Mouse (Mus musculus) heart, postnatal 10 days (tissue): ENCODE data around the gene Cnp. TPM values are rescaled to one million over a fixed set of nuclear protein-coding genes. Genes with fewer than 3 reads are reported as not detected.
"Not testable (repeated sequence)": the region's sequence is repeated elsewhere in the genome, so short reads cannot be mapped to it uniquely, and the experiment has no call there.

Source experiments
- DNase-seq, 2 experiments: peaks; one replicate each; pipeline ENCODE4 v3.0.0; 2021
- intact Hi-C: fragments of 180-260 bp; cut with DNase I; formaldehyde crosslinking; loops from one replicate; pipeline ENCODE4 v1.15.1; 2025
- total RNA-seq, 2 experiments: library from RNA; stranded (reverse); gene quantifications; 2 replicates each; pipeline ENCODE4 v1.2.3; 2021

Cnp gene
- total RNA-seq: 1 to 10 TPM; 6.1 to 7.1 TPM

- intact Hi-C loops: loop anchor here (5.0 kb wide), 1 partner anchor 187 kb away; the partner anchor contains the start of gene Hcrt
- DNase-seq: peak; percentile 80 to 81
Measured at GRCm38 (mm10) chr11:100574708-100575483, at the start of gene Cnp. Cnp (plus strand) TSS chr11:100574904.

- intact Hi-C loops: no loop called here
- DNase-seq: no peak
Measured at GRCm38 (mm10) chr11:100524987-100525630, 49.6 kb upstream of the Cnp start.

- DNase-seq: no peak
- intact Hi-C loops: no loop called here
Measured at GRCm38 (mm10) chr11:100526052-100526816, 48.5 kb upstream of the Cnp start.

- DNase-seq: peak; percentile 72 to 74
- intact Hi-C loops: no loop called here
Measured at GRCm38 (mm10) chr11:100527066-100527457, 47.6 kb upstream of the Cnp start.

GRCm38 (mm10) chr11:100527458-100528374, 47.0 kb upstream of the Cnp start, which contains the start of gene Acly:
Acly (minus strand) TSS chr11:100528000.
- peak; percentile 98 for DNase-seq
- intact Hi-C loops: no loop called here

GRCm38 (mm10) chr11:100528375-100529165, 46.1 kb upstream of the Cnp start:
- no peak for DNase-seq
- intact Hi-C loops: no loop called here

- intact Hi-C loops: no loop called here
Measured at GRCm38 (mm10) chr11:100533871-100534270, 40.8 kb upstream of the Cnp start.

GRCm38 (mm10) chr11:100534411-100534810, 40.3 kb upstream of the Cnp start:
- intact Hi-C loops, DNase-seq: not testable (repeated sequence)

More at GRCm38 (mm10) chr11:100533871-100534270, 40.8 kb upstream of the Cnp start:
- DNase-seq: no peak

- DNase-seq, intact Hi-C loops: not testable (repeated sequence)
Measured at GRCm38 (mm10) chr11:100534821-100535220, 39.9 kb upstream of the Cnp start.

GRCm38 (mm10) chr11:100535996-100536395, 38.7 kb upstream of the Cnp start:
- intact Hi-C loops: no loop called here
- DNase-seq: no peak

GRCm38 (mm10) chr11:100536466-100536865, 38.2 kb upstream of the Cnp start:
- intact Hi-C loops: no loop called here
- no peak for DNase-seq

- intact Hi-C loops: no loop called here
- no peak for DNase-seq
Measured at GRCm38 (mm10) chr11:100540966-100541365, 33.7 kb upstream of the Cnp start.

- intact Hi-C loops: no loop called here
- DNase-seq: no peak
Measured at GRCm38 (mm10) chr11:100541577-100541976, 33.1 kb upstream of the Cnp start.

GRCm38 (mm10) chr11:100544832-100545745, 29.6 kb upstream of the Cnp start, which contains the start of gene Ttc25:
Ttc25 (plus strand) TSS chr11:100545607.
- intact Hi-C loops: no loop called here

GRCm38 (mm10) chr11:100545746-100546085, 29.0 kb upstream of the Cnp start:
- DNase-seq: no peak
- intact Hi-C loops: no loop called here

More at GRCm38 (mm10) chr11:100544832-100545745, 29.6 kb upstream of the Cnp start, which contains the start of gene Ttc25:
- peak; percentile 92 to 93 for DNase-seq

GRCm38 (mm10) chr11:100546955-100547354, 27.7 kb upstream of the Cnp start:
- DNase-seq: no peak
- intact Hi-C loops: no loop called here

GRCm38 (mm10) chr11:100548141-100548540, 26.6 kb upstream of the Cnp start:
- intact Hi-C loops: no loop called here
- DNase-seq: no peak

GRCm38 (mm10) chr11:100549466-100549865, 25.2 kb upstream of the Cnp start:
- intact Hi-C loops: no loop called here
- DNase-seq: no peak
